Mouse (Mus musculus): ENCODE data around the gene Epas1. TPM values are rescaled to one million over a fixed set of nuclear protein-coding genes. Genes with fewer than 3 reads are reported as not detected.

Gene Epas1
- polyA plus RNA-seq, 1 experiment from 2014 or later, result 6.5 TPM

- Histone ChIP-seq H3K27me3 (ENCODE audit: control insufficient read depth, insufficient read depth, low read length) (no peaks in the 10 kb centered on the region), H3K36me3 (ENCODE audit: control insufficient read depth, insufficient read depth, low read length) (no peaks in the 10 kb centered on the region), H3K4me2 (ENCODE audit: low read depth, severe bottlenecking) (no peak overlapping the region), H3K9me3 (ENCODE audit: control insufficient read depth, low read length) (no peaks in the 10 kb centered on the region), H3K4me3 (ENCODE audit: low read depth, low read length) (no peak overlapping the region), H3K9ac (ENCODE audit: low read length) (no peak overlapping the region), H3K27ac (replicated peaks; ENCODE audit: low read depth, low read length) (no peak overlapping the region), H3K4me1 (ENCODE audit: control insufficient read depth, insufficient read depth, low read length) (0 out of 2 replicates have a peak, but pooled peaks cover 3% of the 10 kb centered on the region)
- WGBS, result 74% methylated on average over 6 of the region's 6 CpGs
- ATAC-seq (ENCODE audit: insufficient number of reproducible peaks, low FRiP score, low TSS enrichment, low read depth) (no peak), DNase-seq (ENCODE audit: low spot score) (no peak)
These were observed 119.1 kb downstream of the Epas1 start for GRCm38 (mm10) chr17:86872643-86873042.

- no peak overlapping the region for H3K4me3 ChIP-seq (ENCODE audit: low read depth, low read length)
- ATAC-seq (ENCODE audit: insufficient number of reproducible peaks, low FRiP score, low TSS enrichment, low read depth) (no peak), DNase-seq (ENCODE audit: low spot score) (no peak)
- WGBS, result 94% methylated on average over 9 of the region's 9 CpGs
- H3K36me3 ChIP-seq (ENCODE audit: control insufficient read depth, insufficient read depth, low read length), result no peaks in the 10 kb centered on the region
- no peaks in the 10 kb centered on the region for H3K27me3 ChIP-seq (ENCODE audit: control insufficient read depth, insufficient read depth, low read length)
- H3K27ac ChIP-seq (replicated peaks; ENCODE audit: low read depth, low read length), result no peak overlapping the region
- no peak overlapping the region for H3K4me2 ChIP-seq (ENCODE audit: low read depth, severe bottlenecking)
- H3K9ac ChIP-seq (ENCODE audit: low read length), result no peak overlapping the region
- H3K9me3 ChIP-seq (ENCODE audit: control insufficient read depth, low read length), result no peaks in the 10 kb centered on the region
- 0 out of 2 replicates have a peak, but pooled peaks cover 2% of the 10 kb centered on the region for H3K4me1 ChIP-seq (ENCODE audit: control insufficient read depth, insufficient read depth, low read length)
These were observed 123.4 kb downstream of the Epas1 start for GRCm38 (mm10) chr17:86876940-86877339.

GRCm38 (mm10) chr17:86877747-86878146 is 124.2 kb downstream of the Epas1 start:
- H3K27me3 ChIP-seq (ENCODE audit: control insufficient read depth, insufficient read depth, low read length), result no peaks in the 10 kb centered on the region

GRCm38 (mm10) chr17:86880056-86880455 is 126.6 kb downstream of the Epas1 start:
- Histone ChIP-seq H3K36me3 (ENCODE audit: control insufficient read depth, insufficient read depth, low read length) (no peaks in the 10 kb centered on the region), H3K4me3 (ENCODE audit: low read depth, low read length) (no peak overlapping the region), H3K9ac (ENCODE audit: low read length) (no peak overlapping the region), H3K9me3 (ENCODE audit: control insufficient read depth, low read length) (no peaks in the 10 kb centered on the region), H3K27me3 (ENCODE audit: control insufficient read depth, insufficient read depth, low read length) (no peaks in the 10 kb centered on the region), H3K4me2 (ENCODE audit: low read depth, severe bottlenecking) (no peak overlapping the region), H3K27ac (replicated peaks; ENCODE audit: low read depth, low read length) (no peak overlapping the region), H3K4me1 (ENCODE audit: control insufficient read depth, insufficient read depth, low read length) (no peaks in the 10 kb centered on the region)
- DNase-seq (ENCODE audit: low spot score) (no peak), ATAC-seq (ENCODE audit: insufficient number of reproducible peaks, low FRiP score, low TSS enrichment, low read depth) (no peak)
- 92% methylated on average over 10 of the region's 10 CpGs for WGBS

More at GRCm38 (mm10) chr17:86877747-86878146, 124.2 kb downstream of the Epas1 start:
- H3K4me1 ChIP-seq (ENCODE audit: control insufficient read depth, insufficient read depth, low read length), result no peaks in the 10 kb centered on the region
- no peak for DNase-seq (ENCODE audit: low spot score)
- 88% methylated on average over 2 of the region's 2 CpGs for WGBS
- no peak overlapping the region for H3K27ac ChIP-seq (replicated peaks; ENCODE audit: low read depth, low read length)
- H3K4me3 ChIP-seq (ENCODE audit: low read depth, low read length), result no peak overlapping the region
- H3K9ac ChIP-seq (ENCODE audit: low read length), result no peak overlapping the region
- H3K36me3 ChIP-seq (ENCODE audit: control insufficient read depth, insufficient read depth, low read length), result no peaks in the 10 kb centered on the region
- ATAC-seq (ENCODE audit: insufficient number of reproducible peaks, low FRiP score, low TSS enrichment, low read depth), result no peak
- no peak overlapping the region for H3K4me2 ChIP-seq (ENCODE audit: low read depth, severe bottlenecking)
- no peaks in the 10 kb centered on the region for H3K9me3 ChIP-seq (ENCODE audit: control insufficient read depth, low read length)

GRCm38 (mm10) chr17:86880461-86881044 is 127.1 kb downstream of the Epas1 start:
- DNase-seq (ENCODE audit: low spot score) (no peak), ATAC-seq (ENCODE audit: insufficient number of reproducible peaks, low FRiP score, low TSS enrichment, low read depth) (no peak)
- H3K4me2 ChIP-seq (ENCODE audit: low read depth, severe bottlenecking), result no peak overlapping the region
- H3K27ac ChIP-seq (replicated peaks; ENCODE audit: low read depth, low read length), result no peak overlapping the region
- no peak overlapping the region for H3K9ac ChIP-seq (ENCODE audit: low read length)
- WGBS, result 85% methylated on average over 4 of the region's 4 CpGs
- no peaks in the 10 kb centered on the region for H3K4me1 ChIP-seq (ENCODE audit: control insufficient read depth, insufficient read depth, low read length)
- H3K27me3 ChIP-seq (ENCODE audit: control insufficient read depth, insufficient read depth, low read length), result no peaks in the 10 kb centered on the region
- H3K9me3 ChIP-seq (ENCODE audit: control insufficient read depth, low read length), result no peaks in the 10 kb centered on the region
- no peaks in the 10 kb centered on the region for H3K36me3 ChIP-seq (ENCODE audit: control insufficient read depth, insufficient read depth, low read length)
- no peak overlapping the region for H3K4me3 ChIP-seq (ENCODE audit: low read depth, low read length)

Other genes with a start within 250 kb of the Epas1 start
- gene Gm10309, start 248.5 kb upstream of the Epas1 start, polyA plus RNA-seq (2014; fragmentation: Nextera tagmentation; extraction: Ambion mirVana), result 0.18 and 0.28 TPM in 2 replicates
- gene Tmem247, start 163.6 kb downstream of the Epas1 start, polyA plus RNA-seq (2014; fragmentation: Nextera tagmentation; extraction: Ambion mirVana), result not detected in 2 replicates
- not detected in 2 replicates for gene Atp6v1e2, start 194.2 kb downstream of the Epas1 start, polyA plus RNA-seq (2014; fragmentation: Nextera tagmentation; extraction: Ambion mirVana)
- gene Rhoq, start 209.4 kb downstream of the Epas1 start, polyA plus RNA-seq (2014; fragmentation: Nextera tagmentation; extraction: Ambion mirVana), result 17.7 and 19.0 TPM in 2 replicates